Mouse (Mus musculus): ENCODE measurements around the gene Coq6.

GRCm38 (mm10) chr12:84393847-84394246 is 32.4 kb downstream of the Coq6 start:
- TF ChIP-seq CTCF (IDR thresholded peaks at IDR 0.05; ENCODE audit: borderline replicate concordance, control insufficient read depth, extremely low read depth, insufficient read depth, low read length, poor library complexity): no peak
- no peak for TF ChIP-seq POLR2A (IDR thresholded peaks at IDR 0.05; ENCODE audit: control insufficient read depth, extremely low read depth, insufficient read depth, low read length, poor library complexity)

Data from thymus, adult 2 months (tissue).